Mouse (Mus musculus) liver (tissue): ENCODE measurements around the gene 1110008P14Rik.
"Not testable (repeated sequence)": the region's sequence is repeated elsewhere in the genome, so short reads cannot be mapped to it uniquely, and the experiment has no call there.

Experiments
- DNase-seq: peaks from one replicate; pipeline ENCODE4 v3.0.0-alpha.2; 2020; ENCODE audit warnings: mixed read lengths

The 1110008P14Rik gene

GRCm38 (mm10) chr2:32362817-32363340, 18.9 kb downstream of the 1110008P14Rik start:
- peak; percentile 92 for DNase-seq

- not testable (repeated sequence) for DNase-seq
Measured at GRCm38 (mm10) chr2:32362274-32362673, 19.5 kb downstream of the 1110008P14Rik start.

- DNase-seq: peak; percentile 88
Measured at GRCm38 (mm10) chr2:32361437-32361836, 20.3 kb downstream of the 1110008P14Rik start.

DNA sequence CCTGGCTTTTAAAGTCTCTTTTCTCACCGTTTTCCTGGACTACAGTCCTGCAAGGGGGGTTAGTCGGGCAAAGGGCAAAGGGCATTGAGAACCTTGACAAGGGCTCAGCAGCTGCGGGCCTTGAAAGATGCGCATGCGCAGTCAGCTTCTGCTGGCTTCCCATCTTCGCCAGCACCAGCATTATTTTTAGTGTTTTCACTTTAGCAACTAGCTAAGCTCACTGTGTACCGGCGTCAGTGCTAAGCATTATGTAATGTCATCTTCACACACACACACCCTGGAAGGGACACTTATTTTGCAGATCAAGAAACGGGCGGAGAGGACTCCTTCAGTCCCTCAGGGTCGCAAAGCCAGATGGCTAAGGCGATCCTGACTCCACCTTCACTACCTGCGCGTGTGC, 21.0 kb downstream of the 1110008P14Rik start:
- peak; percentile 82 for DNase-seq

- no peak for DNase-seq
Measured at GRCm38 (mm10) chr2:32358381-32358780, 23.4 kb downstream of the 1110008P14Rik start.

DNA sequence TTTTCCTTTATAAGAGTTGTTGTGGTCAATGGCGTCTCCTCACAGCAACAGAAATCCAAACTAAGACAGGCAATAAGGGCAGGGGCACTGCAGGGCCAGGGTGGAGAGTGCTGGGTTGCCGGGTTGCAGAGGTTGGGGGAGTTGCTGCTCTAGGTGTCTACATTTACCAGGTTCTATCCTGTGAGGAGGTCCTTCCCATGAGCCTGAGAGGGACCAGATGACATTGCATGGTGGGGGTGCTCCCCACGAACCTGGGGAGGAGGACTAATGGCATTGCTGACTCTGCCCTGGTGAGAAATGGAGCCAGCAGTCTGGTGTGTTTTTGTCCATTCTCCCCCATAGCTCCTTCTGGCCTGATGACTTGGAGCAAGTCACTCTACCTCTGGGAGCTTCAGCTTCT, 24.0 kb downstream of the 1110008P14Rik start:
- DNase-seq: no peak

DNA sequence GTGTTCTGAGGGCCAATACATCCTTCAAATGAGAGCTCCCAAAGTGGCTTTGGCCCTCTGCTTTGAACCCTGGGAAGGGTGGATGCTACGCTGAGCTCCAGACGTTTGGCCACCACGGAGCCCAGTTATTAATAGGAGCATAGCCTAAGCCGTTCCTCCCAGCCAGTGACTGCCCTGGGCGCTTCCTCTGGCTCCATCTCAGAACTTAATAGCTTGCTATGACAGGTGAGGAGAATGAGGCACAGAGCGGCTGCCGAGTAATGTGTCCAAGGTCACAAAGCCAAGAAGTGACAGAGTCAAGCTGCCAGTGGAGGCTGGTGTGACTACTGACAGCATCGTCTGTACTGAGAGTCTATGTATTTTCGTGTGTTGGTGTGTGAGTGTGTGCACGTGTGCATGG, 25.5 kb downstream of the 1110008P14Rik start:
- no peak for DNase-seq

DNA sequence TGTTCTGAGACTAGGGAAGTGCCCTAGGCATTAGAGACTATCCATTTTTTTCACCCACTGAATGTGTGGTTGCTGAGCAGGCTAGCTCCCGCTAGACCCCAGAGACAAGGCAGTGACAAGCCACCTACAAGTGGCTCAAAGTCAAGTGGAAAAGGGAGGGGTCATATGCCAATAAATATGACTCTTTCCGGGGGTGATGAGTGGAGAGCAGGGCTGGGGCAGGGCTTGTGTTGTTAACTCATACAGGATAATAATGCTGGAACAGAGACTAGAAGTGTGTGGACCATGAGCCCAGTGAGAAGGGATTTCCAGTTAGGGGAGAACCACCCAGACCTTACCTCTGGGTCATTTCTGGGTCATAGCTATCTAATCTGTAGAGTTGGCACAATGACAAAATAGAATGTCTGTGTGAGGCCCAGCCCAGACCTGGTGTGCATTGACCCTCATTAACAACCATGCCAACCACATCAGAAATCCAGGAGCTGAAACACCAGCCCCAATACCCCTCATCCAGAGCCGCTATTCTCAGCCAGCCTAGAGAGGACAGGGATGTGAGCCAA, 27.3 kb downstream of the 1110008P14Rik start:
- no peak for DNase-seq

DNA sequence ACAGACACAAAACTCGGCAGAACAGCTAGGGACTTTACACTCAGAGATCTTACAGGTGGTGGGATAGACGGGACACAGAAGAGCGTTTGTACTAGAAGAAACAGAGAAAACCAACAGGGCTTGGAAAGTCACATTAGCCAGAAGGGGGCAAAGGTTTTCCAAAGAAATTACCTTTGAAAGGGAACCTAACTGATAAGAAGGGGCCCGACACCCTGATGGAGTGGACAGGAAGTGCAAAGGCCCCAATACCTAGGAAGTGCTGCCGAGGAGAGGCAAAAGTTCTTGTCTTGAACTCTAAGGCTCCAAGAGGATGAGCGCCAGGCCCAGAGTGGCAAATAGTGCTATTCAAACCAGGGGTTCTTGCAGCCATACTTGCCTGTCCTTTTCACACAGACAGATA, 27.9 kb downstream of the 1110008P14Rik start:
- DNase-seq: no peak

DNA sequence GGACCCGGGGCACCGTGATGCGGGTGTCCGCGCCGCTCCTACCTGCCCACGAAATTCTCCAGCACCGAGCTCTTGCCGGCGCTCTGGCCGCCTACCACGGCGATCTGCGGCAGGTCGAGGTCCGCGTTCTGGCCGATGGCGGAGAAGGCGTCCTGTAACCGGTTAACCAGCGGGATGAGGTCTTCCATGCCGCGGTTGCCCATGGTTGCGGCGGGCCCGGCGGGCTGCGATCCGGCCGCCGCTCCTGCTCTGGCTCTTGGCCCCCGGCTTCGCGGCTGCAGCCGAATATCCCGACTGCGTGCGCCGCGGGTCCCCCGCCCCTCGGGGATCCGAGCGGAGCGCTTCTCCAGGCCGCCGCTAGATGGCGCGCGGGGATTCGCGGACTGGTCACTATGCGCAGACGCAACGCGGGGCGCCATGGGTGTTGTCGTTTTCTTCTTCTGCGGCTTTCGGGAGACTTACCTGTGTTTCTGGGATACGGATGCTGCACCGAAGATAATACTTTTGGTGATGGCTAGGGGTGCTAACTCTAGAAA, 28.7 kb downstream of the 1110008P14Rik start, which contains the start of gene Dnm1:
TSS of gene Dnm1 (minus strand) at position 332 of the 536 bp plus-strand sequence.
- peak; percentile 89 for DNase-seq

GRCm38 (mm10) chr2:32352151-32353006, 29.4 kb downstream of the 1110008P14Rik start, which contains the start of gene Ciz1:
Ciz1 (plus strand) TSS chr2:32352327.
- peak; percentile 26 for DNase-seq

- no peak for DNase-seq
Measured at GRCm38 (mm10) chr2:32351471-32351961, 30.2 kb downstream of the 1110008P14Rik start.

DNA sequence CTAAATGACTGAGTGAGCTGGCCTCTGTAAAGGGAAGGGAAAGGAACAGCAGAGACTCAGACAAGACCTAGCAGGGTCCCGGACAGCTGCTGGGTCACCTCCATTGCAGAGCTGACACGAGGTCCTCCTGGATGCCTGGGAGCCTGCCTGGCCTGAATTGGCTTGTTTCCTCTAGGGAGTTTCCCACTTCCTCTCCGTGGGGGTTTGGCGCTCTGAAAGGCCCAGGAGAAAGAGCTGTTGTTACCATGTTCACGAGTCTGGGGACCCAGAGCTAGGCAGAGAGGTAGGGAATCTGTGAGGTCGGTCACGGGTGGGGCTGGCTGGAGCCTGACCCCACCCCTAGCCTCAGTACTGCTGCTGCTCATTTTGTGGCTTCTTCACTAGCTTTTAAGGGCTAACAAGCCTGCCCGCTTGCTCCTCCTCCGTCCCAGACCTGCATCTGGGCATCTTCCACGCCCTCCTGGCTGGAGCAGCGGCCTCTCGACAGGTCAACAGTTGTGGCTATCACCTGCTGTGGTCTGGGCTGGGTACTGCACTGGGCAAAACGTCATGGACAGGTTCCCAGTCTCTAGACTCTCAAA, 31.2 kb downstream of the 1110008P14Rik start:
- DNase-seq: no peak

DNA sequence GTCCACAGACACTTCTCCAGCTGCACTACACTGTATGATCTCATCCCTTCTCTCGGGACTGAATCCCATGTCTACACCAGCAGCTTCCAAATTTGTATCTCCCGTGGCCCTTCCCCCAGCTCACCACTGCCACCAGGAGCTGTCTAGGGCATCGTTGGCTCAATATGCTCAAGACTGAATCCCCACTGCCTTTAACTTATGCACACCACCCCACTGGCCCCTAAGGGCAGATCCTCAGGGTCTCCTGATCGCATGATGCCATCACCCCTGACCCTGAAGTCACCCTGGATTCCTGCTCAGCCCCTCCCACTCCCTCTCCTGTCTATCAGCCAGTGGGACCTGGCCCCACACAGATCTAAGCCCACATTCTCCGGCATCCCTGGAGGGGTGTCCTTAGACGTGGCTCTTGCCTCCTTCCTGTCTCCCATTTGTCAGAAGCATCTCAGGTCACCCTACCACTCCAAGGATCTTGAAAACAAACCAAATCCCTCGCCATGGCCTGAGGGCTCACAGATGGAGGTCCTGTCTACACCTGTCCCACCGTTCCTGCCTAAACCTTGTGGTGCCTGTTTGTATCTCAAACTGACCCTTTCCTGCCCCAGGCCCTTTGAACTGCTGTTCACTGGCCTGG, 32.0 kb downstream of the 1110008P14Rik start:
- no peak for DNase-seq

DNA sequence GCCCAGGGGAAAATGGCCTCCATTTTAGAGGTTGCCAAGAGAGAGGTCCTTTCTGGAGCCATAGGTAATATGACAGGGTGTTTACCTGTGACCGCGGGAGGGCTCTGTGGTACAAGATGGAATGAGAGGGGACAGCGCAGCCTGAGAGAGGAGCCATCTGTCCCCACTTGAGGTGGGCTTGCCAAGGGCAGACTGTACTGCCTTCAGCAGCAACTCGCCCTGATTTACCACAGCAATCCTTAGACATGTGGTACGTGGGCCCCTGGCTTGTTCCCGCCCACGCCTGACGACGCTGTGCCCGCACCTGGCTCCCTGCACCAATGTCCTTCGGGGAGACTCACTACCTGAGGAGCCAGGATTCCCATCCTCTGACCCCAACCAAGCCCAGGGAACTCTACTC, 33.4 kb downstream of the 1110008P14Rik start:
- no peak for DNase-seq

DNA sequence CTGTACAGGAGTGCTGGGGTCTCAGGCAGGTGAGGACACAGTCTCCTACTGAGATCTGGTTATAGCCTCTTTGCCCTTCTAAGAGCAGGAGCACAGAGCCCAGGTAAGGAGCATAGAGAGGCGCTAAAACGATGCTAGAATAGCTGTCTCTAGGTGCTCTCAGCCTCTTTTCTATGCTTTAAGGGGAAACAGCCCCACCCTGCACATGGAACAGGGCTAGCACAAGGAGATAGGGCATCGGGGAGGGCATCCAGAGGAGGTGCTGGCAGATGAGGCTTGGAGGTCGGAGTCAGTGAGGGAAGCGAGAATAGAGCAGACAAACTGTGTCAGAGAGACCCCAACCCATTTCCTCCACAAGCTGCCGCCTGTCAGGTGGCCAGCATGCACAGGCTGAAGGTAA, 34.7 kb downstream of the 1110008P14Rik start:
- DNase-seq: no peak

DNA sequence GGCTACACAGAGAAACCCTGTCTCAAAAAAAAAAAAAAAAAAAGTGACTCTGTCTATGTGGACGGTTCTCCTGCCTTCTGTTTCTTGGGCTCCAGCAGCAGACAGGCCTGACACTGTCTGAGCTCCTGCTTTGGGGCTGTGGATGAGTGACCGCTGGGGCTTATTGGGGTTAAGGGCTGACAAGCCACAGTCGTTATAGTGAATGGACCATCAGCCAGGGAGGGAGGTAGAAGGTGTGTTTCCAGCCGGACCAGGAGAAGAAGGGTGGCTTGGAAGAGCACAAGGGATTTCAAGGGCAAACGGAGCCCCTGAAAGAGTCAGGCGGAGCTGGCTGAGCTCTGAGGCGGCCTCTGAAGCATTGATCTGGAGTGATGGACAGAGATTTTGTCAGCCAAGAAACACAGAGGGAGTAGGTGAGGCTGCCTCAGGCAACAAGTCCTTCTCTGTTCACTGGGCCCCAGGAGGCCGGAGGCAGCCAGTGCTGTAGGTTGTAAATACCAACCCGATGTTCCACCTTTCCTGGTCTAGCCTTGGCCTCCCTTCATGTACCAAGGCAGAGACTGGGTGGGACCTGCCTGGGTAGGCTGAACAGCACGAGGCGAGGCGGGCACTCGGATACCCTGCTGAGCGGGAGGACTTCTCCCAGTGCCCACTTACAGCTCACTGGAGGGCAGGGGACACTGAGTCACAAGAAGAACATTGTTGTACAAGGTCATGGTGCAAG, 37.0 kb downstream of the 1110008P14Rik start:
- no peak for DNase-seq

DNA sequence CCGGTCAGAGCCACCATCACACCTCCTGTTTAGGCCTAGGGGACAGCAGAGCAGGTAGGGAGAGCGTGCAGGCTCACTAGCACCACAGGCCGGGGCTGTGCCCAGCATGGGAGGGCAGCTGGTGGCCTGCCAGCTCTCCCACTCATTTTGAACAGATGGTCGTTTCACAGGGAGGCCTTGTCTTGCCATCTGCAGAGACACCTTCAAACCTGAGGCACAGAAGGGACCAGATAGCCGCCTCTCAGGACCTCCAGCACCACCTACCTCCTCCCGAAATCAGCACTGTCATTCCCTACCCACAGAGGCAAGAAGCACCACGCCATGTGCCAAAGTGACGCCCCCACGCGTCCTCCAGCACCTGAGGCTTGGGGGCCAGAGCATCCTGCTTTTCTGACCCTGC, 37.7 kb downstream of the 1110008P14Rik start:
- no peak for DNase-seq

GRCm38 (mm10) chr2:32343351-32343671, 38.4 kb downstream of the 1110008P14Rik start:
- DNase-seq: no peak

GRCm38 (mm10) chr2:32342539-32343350, 39.0 kb downstream of the 1110008P14Rik start:
- no peak for DNase-seq

DNA sequence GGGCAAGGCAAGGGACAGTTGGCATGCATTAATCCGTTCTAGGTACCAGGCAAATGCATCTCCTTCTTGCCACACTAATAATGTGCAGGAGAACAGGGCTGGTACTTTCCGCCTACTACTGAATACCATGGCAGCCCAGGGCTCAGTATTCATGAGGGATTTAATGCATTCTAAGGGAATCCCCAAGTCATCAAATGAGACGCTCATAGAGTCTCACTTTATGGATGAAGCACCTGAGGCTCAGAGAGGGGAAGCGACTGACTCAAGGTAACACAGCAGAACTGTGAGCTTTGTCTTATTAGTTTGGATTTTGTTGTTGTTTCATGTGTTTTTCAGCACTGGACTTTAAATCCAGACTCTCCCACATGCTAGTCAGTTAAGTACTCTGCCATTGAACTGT, 39.7 kb downstream of the 1110008P14Rik start:
- no peak for DNase-seq
